Mouse (Mus musculus) E14TG2a.4 (cell line): ENCODE measurements around the gene Gm10184.

Source experiments
- CTCF ChIP-seq: conservative IDR thresholded peaks from 2 replicates; pipeline ENCODE4 v1.5.1; 2014; ENCODE audit warnings: low read length
- NANOG ChIP-seq: IDR thresholded peaks from 2 replicates; pipeline ENCODE4 v1.6.1; 2014; ENCODE audit warnings: borderline replicate concordance, low read length, mixed read lengths
- POU5F1 ChIP-seq: IDR thresholded peaks from 2 replicates; pipeline ENCODE4 v1.6.1; 2014; ENCODE audit warnings: low read length, borderline replicate concordance

DNA sequence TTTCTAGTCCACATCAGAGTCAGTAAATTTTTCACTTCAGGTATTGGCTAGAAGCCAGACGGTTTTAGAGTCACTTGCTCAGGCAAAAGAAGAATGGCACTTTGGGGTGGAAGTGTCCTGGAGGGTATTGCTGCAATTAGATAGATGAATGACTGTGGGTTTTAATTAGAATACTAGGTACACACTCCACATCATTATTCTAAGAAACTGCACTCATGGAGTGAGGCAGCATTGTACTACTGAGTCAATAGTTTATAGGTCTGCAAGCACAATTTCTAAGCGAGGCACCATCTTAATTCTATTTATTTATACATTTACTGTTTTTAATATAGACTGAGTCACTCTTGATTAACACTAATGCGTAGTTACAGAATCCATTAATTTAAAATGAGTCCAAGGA is 10.4 kb downstream of the Gm10184 start:
- no peak for TF ChIP-seq CTCF
- TF ChIP-seq NANOG: no peak
- TF ChIP-seq POU5F1: no peak
